Mouse (Mus musculus) stomach, embryonic 15.5 days (tissue): Measurements from ENCODE around the gene Srgap1. TPM values are rescaled to one million over a fixed set of nuclear protein-coding genes. Genes with fewer than 3 reads are reported as not detected.

ENCODE experiments used
- ATAC-seq: fragments of 200-750 bp; cut with Nextera tagmentation; 2 replicates; pipeline ENCODE4 v1.8.0; 2017; ENCODE audit warnings: low read depth, moderate number of reproducible peaks, moderate TSS enrichment; ENCODE audit not compliant: insufficient read depth, low FRiP score
- H3K27ac ChIP-seq: fragments of 300-500 bp; sonication (generic); 2 replicates; pipeline ENCODE4 v1.5.1; 2015; ENCODE audit warnings: mild to moderate bottlenecking, inconsistent platforms
- H3K27me3 ChIP-seq: fragments of 300-500 bp; sonication (generic); replicated peaks from 2 replicates; pipeline ENCODE4 v1.6.1; 2015; ENCODE audit warnings: inconsistent platforms
- H3K36me3 ChIP-seq: fragments of 300-500 bp; sonication (generic); 2 replicates; pipeline ENCODE4 v1.6.1; 2015; ENCODE audit warnings: inconsistent platforms
- H3K4me1 ChIP-seq: fragments of 300-500 bp; sonication (generic); 2 replicates; pipeline ENCODE4 v1.6.1; 2015; ENCODE audit warnings: inconsistent platforms
- H3K4me2 ChIP-seq: fragments of 300-500 bp; sonication (generic); 2 replicates; pipeline ENCODE4 v1.6.1; 2015; ENCODE audit warnings: mild to moderate bottlenecking, inconsistent platforms
- H3K4me3 ChIP-seq: fragments of 300-500 bp; sonication (generic); replicated peaks from 2 replicates; pipeline ENCODE4 v1.5.1; 2015; ENCODE audit warnings: inconsistent platforms
- H3K9ac ChIP-seq: fragments of 300-500 bp; sonication (generic); 2 replicates; pipeline ENCODE4 v1.6.1; 2015; ENCODE audit warnings: inconsistent platforms
- H3K9me3 ChIP-seq: fragments of 300-500 bp; sonication (generic); 2 replicates; pipeline ENCODE4 v1.6.1; 2016; ENCODE audit warnings: inconsistent platforms
- WGBS: fragments of 180-500 bp; shearing (Covaris S2); methylation state at CpG from one replicate; pipeline ENCODE4 v1.1.7; 2015; 5-methylcytosine and 5-hydroxymethylcytosine counted together
- polyA plus RNA-seq: library from polyadenylated mRNA; unstranded; fragments of >200 nt; fragmentation: Nextera tagmentation; extraction: Ambion mirVana; gene quantifications from 2 replicates; pipeline ENCODE4 v1.2.1, GENCODE M21; 2015

Gene Srgap1
- polyA plus RNA-seq, 1 experiment from 2014 or later: 10.0 TPM

DNA sequence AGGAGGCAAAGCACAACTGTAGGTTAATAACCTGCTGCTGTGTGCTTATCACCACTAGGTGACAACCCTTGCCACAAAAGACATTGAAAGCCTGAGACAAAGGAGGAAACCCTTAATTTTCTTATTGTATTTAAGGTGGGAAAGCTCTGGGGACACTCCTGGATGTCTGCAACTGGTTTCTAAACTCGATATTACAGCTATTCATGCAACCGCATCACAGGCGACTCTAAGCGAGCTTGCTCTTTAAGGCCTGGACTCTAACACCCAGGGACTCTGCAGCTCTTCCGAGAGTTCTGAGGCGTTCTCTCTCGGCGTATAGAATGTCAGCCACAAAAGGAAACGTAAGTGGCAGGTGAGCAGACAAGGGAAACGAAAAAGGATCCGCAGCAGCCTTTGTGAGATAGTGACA, 241.2 kb downstream of the Srgap1 start:
- H3K4me3 ChIP-seq: no peak overlapping the region
- ATAC-seq: no peak
- no peaks in the 10 kb centered on the region for H3K4me1 ChIP-seq
- 82% methylated on average over 11 of the region's 11 CpGs for WGBS
- H3K27ac ChIP-seq: no peak overlapping the region
- no peaks in the 10 kb centered on the region for H3K36me3 ChIP-seq
- H3K9me3 ChIP-seq: no peaks in the 10 kb centered on the region
- H3K4me2 ChIP-seq: no peak overlapping the region
- H3K9ac ChIP-seq: no peak overlapping the region
- H3K27me3 ChIP-seq: no peaks in the 10 kb centered on the region

DNA sequence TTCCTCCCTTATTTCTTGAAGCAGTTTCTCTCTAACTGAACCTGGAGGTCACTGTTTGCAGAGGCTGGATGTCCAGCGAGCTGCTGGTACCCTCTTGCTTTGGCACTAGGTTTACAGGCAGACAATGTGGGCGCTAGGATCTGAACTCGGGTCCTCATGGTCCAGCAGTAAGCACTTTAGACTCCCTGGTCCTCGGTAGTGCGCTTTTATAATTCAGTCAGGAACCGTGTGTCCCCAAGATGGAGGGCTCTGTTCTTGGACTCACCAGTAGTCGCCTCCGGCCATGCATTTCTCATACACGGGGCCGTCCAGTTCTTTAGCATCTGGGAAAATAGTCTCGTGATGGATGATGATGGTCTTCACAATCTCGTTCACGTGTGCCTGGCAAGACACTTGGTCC, 242.6 kb downstream of the Srgap1 start:
- no peak overlapping the region for H3K4me2 ChIP-seq
- WGBS: 92% methylated on average over 13 of the region's 13 CpGs
- no peaks in the 10 kb centered on the region for H3K27me3 ChIP-seq

DNA sequence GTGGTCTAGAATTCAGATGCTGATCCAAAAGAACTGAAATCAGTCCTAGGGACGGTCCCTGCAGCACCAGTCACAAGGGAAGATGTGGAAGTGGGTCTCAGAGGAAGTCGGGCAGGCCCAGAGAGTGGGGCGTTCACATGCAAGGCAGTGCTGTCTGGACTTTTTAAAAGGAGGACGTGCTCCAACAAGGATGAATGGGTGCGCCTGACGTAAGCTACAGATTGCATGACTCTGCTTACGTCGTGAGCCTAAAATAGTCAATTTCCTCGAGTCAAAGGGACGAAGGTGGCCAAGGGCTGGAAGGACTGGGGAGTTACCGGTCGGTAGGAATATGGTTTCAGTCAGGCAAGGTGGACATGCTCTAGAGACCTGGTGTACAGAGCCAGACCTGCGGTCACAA, 247.1 kb downstream of the Srgap1 start:
- whole genome bisulfite sequencing: 93% methylated on average over 13 of the region's 13 CpGs
- Histone ChIP-seq H3K4me2 (no peak overlapping the region), H3K27me3 (no peaks in the 10 kb centered on the region), H3K4me1 (0 out of 2 replicates have a peak, but pooled peaks cover 6% of the 10 kb centered on the region), H3K36me3 (no peaks in the 10 kb centered on the region), H3K4me3 (no peak overlapping the region), H3K27ac (no peak overlapping the region), H3K9ac (no peak overlapping the region), H3K9me3 (no peaks in the 10 kb centered on the region)
- no peak for ATAC-seq

More for the DNA sequence above, 242.6 kb downstream of the Srgap1 start:
- no peak for ATAC-seq
- Histone ChIP-seq H3K9ac (no peak overlapping the region), H3K9me3 (no peaks in the 10 kb centered on the region), H3K4me3 (no peak overlapping the region), H3K27ac (no peak overlapping the region), H3K4me1 (no peaks in the 10 kb centered on the region), H3K36me3 (no peaks in the 10 kb centered on the region)

DNA sequence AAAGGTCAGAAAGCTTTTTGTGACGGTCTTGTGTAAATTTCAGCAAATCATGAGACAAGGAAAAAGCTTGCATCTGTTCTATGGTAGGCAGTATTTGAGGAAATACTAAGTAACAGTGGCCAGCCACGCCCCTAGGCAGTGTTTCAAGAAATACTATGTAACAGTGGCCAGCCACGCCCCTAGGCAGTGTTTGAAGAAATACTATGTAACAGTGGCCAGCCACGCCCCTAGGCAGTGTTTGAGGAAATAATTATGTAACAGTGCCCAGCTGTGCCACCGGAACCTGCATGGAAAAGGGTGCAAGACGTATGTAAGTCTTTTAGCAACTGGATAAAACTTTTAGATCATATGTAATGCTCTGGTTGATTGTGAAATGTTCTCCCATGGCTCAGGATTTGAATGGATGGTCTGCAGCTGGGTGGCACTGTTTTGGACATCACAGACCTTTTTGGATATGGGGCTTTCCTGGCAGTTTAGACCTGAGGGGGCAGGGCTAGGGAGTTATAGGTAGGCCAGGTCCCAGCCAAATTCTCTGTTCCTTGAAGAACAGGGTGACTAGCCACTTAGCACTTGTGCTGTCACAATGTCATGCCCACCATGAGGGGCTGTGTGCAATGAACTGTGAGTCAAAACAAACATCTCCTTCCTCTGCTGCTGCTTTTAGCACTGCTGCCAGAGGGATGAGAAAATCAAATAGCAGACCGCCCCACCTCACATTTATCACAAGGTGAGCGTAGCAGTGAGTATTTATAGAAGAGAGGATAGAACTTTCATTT, 250.9 kb downstream of the Srgap1 start:
- Histone ChIP-seq H3K36me3 (0 out of 2 replicates have a peak, but pooled peaks cover 3% of the 10 kb centered on the region), H3K27me3 (no peaks in the 10 kb centered on the region), H3K9me3 (no peaks in the 10 kb centered on the region), H3K4me3 (no peak overlapping the region), H3K27ac (peak overlapping the region; percentile 26), H3K4me1 (0 out of 2 replicates have a peak, but pooled peaks cover 6% of the 10 kb centered on the region), H3K4me2 (peak overlapping the region; percentile 13; the same call in 1 of the 2 replicates), H3K9ac (no peak overlapping the region)
- ATAC-seq: peak; percentile 86
- WGBS: 61% methylated on average over 8 of the region's 8 CpGs

DNA sequence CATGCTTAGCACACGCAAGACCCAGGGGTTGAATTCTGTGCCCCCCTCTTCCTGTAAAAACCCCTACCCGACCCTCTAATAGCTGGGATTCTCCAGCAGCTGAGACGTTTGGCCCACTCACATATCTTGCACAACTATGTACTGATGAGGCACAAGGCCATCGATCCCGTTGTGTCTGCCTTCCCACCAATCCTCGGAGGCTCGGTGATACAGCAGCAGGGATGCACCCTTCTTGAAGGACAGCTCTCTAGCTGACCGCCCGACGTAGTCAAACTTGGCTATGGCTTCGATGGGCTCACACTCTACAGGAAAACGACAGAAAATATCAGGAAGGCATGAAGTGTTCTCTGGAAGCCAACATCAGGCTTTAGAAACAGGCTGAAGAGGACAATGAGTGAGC, 252.6 kb downstream of the Srgap1 start:
- Histone ChIP-seq H3K27me3 (no peaks in the 10 kb centered on the region), H3K4me1 (0 out of 2 replicates have a peak, but pooled peaks cover 6% of the 10 kb centered on the region), H3K4me3 (no peak overlapping the region), H3K9me3 (no peaks in the 10 kb centered on the region), H3K4me2 (no peak overlapping the region), H3K9ac (no peak overlapping the region), H3K27ac (no peak overlapping the region), H3K36me3 (0 out of 2 replicates have a peak, but pooled peaks cover 3% of the 10 kb centered on the region)
- no peak for ATAC-seq
- 88% methylated on average over 12 of the region's 12 CpGs for WGBS

DNA sequence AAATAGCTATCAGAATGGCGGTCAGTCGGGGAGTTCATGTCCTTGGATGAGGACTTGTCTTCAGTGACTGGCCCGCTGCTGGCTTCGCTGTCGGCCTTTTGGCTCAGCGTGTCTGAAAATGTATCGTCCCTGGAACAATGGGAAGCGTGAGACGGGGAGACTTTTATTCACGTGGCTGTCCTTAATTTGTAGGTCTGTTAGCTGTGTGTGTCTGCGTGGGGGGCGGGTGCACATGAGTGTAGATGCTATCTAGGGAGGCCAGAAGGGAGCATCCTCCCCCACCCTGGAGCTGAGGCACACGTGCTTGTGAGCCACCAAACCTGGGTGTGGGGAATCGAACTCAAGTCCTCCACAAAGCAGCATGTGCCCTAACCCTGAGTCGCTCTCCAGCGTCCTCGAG, 254.5 kb downstream of the Srgap1 start:
- Histone ChIP-seq H3K4me3 (no peak overlapping the region), H3K4me2 (no peak overlapping the region), H3K9ac (no peak overlapping the region), H3K36me3 (0 out of 2 replicates have a peak, but pooled peaks cover 3% of the 10 kb centered on the region), H3K9me3 (no peaks in the 10 kb centered on the region), H3K27me3 (no peaks in the 10 kb centered on the region), H3K4me1 (0 out of 2 replicates have a peak, but pooled peaks cover 6% of the 10 kb centered on the region), H3K27ac (no peak overlapping the region)
- no peak for ATAC-seq
- WGBS: 91% methylated on average over 17 of the region's 17 CpGs

DNA sequence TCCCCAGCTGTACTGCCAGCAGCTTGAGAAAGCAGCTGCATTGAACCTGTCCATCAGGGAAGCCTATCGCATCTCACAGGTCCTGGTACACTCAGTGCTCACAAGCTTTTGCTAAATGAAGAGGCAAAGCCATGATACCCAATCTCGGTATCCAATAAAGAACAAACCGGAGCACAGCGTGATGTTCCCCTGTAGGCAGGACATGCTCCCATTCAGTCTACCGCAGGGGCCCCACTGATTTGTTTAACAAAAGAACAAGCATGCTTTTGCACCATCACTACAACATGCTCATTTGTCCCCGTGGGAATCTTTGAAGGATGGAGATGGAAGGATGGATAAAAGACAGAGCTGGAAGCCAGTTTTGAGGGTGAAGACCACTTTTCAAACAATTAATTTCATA, 257.0 kb downstream of the Srgap1 start:
- Histone ChIP-seq H3K27ac (no peak overlapping the region), H3K27me3 (no peaks in the 10 kb centered on the region), H3K36me3 (peaks cover 8% of the 10 kb centered on the region; the same call in 1 of the 2 replicates), H3K4me3 (no peak overlapping the region), H3K9me3 (no peaks in the 10 kb centered on the region), H3K9ac (no peak overlapping the region), H3K4me2 (no peak overlapping the region), H3K4me1 (no peaks in the 10 kb centered on the region)
- WGBS: 78% methylated on average over 6 of the region's 6 CpGs
- no peak for ATAC-seq

DNA sequence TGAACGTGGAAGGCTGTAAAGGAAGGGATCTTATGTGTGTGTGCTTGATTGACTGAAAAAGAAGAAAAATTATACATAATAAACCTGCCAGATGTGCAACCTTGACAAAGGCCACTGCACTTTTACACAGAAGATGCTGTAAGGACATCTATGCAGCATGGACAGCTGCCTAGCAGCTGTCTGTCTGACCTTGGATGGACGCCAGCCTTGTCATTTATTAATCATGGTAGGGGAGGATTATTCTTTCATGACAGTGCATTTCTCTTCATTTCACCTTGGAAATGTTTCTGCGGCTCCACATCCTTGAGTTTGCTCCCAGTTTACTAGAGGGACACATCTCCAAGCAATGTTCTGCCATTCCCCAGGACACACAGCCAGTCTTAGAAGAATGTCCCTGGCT, 258.6 kb downstream of the Srgap1 start:
- no peaks in the 10 kb centered on the region for H3K4me1 ChIP-seq
- H3K27ac ChIP-seq: no peak overlapping the region
- no peak overlapping the region for H3K4me3 ChIP-seq
- no peak overlapping the region for H3K9ac ChIP-seq
- ATAC-seq: no peak
- WGBS: 66% methylated on average over 3 of the region's 3 CpGs
- peaks cover 18% of the 10 kb centered on the region for H3K36me3 ChIP-seq
- no peak overlapping the region for H3K4me2 ChIP-seq
- H3K27me3 ChIP-seq: no peaks in the 10 kb centered on the region
- H3K9me3 ChIP-seq: no peaks in the 10 kb centered on the region

DNA sequence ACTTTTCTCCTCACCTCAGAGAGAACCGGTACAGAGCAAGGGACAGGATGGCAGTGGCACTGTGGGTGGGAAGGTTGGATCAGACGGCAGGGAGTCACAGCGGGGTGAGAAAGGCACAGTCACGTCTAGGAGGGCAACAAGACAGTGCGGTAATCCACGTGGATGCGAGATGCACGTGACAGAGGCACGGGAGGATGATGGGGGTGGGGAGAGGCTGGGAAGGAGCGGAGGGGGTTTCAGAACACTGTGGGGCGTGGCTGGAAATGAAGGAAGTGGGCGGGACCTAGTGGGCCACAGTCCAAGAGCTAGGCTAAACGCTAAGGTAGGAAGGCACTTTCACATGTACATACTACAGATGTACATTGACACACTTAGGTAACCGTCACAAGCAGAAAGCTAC, 266.0 kb downstream of the Srgap1 start:
- no peaks in the 10 kb centered on the region for H3K27me3 ChIP-seq
- no peak overlapping the region for H3K4me3 ChIP-seq
- H3K9ac ChIP-seq: no peak overlapping the region
- H3K4me2 ChIP-seq: peak overlapping the region; percentile 8; the same call in 1 of the 2 replicates
- H3K27ac ChIP-seq: no peak overlapping the region
- H3K4me1 ChIP-seq: 0 out of 2 replicates have a peak, but pooled peaks cover 3% of the 10 kb centered on the region
- peak; percentile 33; the same call in 1 of the 2 replicates for ATAC-seq
- H3K9me3 ChIP-seq: no peaks in the 10 kb centered on the region
- peaks cover 21% of the 10 kb centered on the region for H3K36me3 ChIP-seq
- WGBS: 37% methylated on average over 14 of the region's 14 CpGs

DNA sequence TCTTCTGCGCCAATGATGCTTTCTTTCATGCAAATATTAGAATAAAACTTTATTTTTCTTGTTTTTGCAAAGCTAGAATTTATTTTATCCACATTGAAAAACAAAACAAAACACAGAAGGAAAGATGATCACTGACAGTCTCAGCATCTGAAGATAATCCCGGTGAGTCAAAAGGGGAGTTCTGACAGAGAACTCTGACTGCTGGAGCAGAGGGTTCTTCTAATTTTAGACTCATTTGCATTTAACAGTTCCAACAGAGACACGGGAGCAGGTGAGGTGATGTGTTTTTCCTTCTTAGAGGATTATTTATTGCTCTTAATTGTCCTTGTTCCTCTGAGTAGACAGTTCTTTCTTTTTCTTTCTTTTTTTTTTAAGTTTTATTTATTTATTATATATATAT, 271.1 kb downstream of the Srgap1 start:
- no peaks in the 10 kb centered on the region for H3K27me3 ChIP-seq
- H3K4me3 ChIP-seq: no peak overlapping the region
- no peaks in the 10 kb centered on the region for H3K36me3 ChIP-seq
- H3K9ac ChIP-seq: no peak overlapping the region
- H3K27ac ChIP-seq: no peak overlapping the region
- 72% methylated on average over 3 of the region's 3 CpGs for WGBS
- H3K4me1 ChIP-seq: 0 out of 2 replicates have a peak, but pooled peaks cover 3% of the 10 kb centered on the region
- H3K9me3 ChIP-seq: no peaks in the 10 kb centered on the region
- ATAC-seq: no peak
- no peak overlapping the region for H3K4me2 ChIP-seq

DNA sequence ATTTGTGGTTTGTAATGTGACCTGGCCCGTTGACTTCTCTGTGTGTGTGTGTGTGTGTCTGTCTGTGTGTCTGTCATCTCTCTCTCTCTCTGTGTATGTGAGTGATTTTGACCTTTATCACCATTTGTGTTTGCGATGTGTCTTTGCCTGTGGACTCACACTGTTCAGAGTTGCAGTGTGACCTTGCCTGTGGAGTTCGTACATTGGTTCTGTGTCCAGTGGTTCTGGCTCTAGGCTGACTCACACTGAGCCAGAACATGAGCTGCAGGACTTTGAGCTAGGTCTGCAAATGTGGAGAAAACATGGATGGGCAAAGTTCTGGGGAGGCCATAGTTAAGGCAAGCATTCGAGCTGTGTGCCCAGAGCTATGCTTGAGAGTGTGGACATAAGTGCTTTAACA, 273.3 kb downstream of the Srgap1 start:
- H3K9ac ChIP-seq: no peak overlapping the region
- no peaks in the 10 kb centered on the region for H3K27me3 ChIP-seq
- H3K36me3 ChIP-seq: no peaks in the 10 kb centered on the region
- 71% methylated on average over 4 of the region's 4 CpGs for WGBS
- H3K27ac ChIP-seq: no peak overlapping the region
- no peaks in the 10 kb centered on the region for H3K9me3 ChIP-seq
- 0 out of 2 replicates have a peak, but pooled peaks cover 3% of the 10 kb centered on the region for H3K4me1 ChIP-seq
- H3K4me2 ChIP-seq: no peak overlapping the region
- H3K4me3 ChIP-seq: no peak overlapping the region
- no peak for ATAC-seq
